Mouse (Mus musculus) cerebellum, adult 2 months (tissue): Measurements from ENCODE around the gene Taok1. TPM values are rescaled to one million over a fixed set of nuclear protein-coding genes. Genes with fewer than 3 reads are reported as not detected.

Source experiments
- DNase-seq, 2 experiments: peaks; one replicate each; pipeline ENCODE4 v3.0.0; 2021
- H3K27ac ChIP-seq: fragments of 200-500 bp; 2 replicates; pipeline ENCODE4 v1.5.1; 2012; ENCODE audit warnings: low read length, control low read depth, inconsistent platforms; ENCODE audit not compliant: insufficient read depth
- H3K27me3 ChIP-seq: fragments of 200-500 bp; 2 replicates; pipeline ENCODE4 v1.6.1; 2012; ENCODE audit warnings: inconsistent platforms, mild to moderate bottlenecking, low read length, moderate library complexity; ENCODE audit not compliant: control insufficient read depth, insufficient read depth
- H3K4me1 ChIP-seq: fragments of 200-500 bp; 2 replicates; pipeline ENCODE4 v1.6.1; 2011; ENCODE audit warnings: low read length; ENCODE audit not compliant: control insufficient read depth, insufficient read depth
- H3K4me3 ChIP-seq: fragments of 200-500 bp; replicated peaks from 2 replicates; pipeline ENCODE3; 2011; ENCODE audit warnings: mild to moderate bottlenecking, low read depth, low read length, control low read depth; ENCODE audit not compliant: insufficient read depth
- CTCF ChIP-seq: fragments of 200-500 bp; IDR thresholded peaks from 2 replicates; pipeline ENCODE4 v1.5.1; 2011; ENCODE audit warnings: low read depth, mild to moderate bottlenecking, control low read depth, low read length, moderate library complexity, borderline replicate concordance; ENCODE audit not compliant: insufficient read depth
- POLR2A ChIP-seq: fragments of 200-500 bp; IDR thresholded peaks from 2 replicates; pipeline ENCODE4 v1.6.1; 2011; ENCODE audit warnings: low read length, control low read depth, borderline replicate concordance; ENCODE audit not compliant: insufficient read depth
- WGBS: fragments of 180-500 bp; shearing (Covaris S2); methylation state at CpG from one replicate; pipeline ENCODE4 v1.1.7; 2018; 5-methylcytosine and 5-hydroxymethylcytosine counted together
- polyA plus RNA-seq: library from polyadenylated mRNA; depleted of rRNA; stranded (reverse); fragments of >200 nt; gene quantifications from 2 replicates; pipeline ENCODE4 v1.2.3, GENCODE M21; 2012

The Taok1 gene
- polyA plus RNA-seq, 1 experiment: 26.8 TPM

DNA sequence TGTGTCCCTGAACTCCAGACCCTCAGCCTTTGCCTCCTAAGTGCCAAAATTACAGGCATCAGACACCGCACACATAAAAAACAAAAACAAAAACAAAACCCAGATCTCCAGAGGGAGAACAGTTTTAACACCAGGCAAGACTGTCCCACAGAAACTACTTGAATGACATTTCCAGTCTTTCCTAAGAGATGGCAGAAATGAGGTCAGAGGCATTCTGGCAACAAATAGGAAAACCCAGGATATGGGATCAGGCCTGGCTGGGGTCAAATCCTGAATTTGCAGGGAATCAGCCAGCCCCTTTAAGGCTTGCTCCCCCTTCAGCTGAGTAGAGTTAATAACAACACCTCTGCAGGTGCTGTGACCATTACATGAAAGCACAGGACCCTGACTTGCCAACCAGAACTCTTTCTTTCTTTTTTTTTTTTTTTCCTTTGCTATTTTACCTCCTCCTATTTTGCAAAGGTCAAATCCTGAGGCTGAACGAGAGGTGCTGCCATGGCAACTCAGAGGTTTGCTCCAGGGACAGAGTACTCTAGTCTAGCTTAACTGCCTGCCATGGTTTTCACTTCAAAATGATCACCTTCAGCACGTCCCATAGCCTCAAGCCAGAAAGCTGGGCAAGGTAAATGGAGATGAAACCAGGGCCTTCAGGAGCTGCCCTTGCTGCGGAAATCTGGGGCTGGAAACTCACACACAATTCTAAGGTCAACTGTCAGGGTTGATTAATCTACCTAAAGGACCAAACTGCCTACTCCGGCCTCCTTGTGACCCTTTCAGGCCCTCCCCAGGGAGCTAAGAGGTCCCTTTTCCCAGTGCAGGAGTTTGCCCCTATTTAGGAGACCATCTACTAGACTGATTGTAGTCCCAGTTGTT lies 90.8 kb downstream of the Taok1 start:
- DNase-seq: no peak
- H3K4me1 ChIP-seq: no peaks in the 10 kb centered on the region
- TF ChIP-seq CTCF (no peak), POLR2A (no peak)
- no peak overlapping the region for H3K27ac ChIP-seq
- no peaks in the 10 kb centered on the region for H3K27me3 ChIP-seq
- H3K4me3 ChIP-seq: no peak overlapping the region
- 90% methylated on average over 5 of the region's 5 CpGs for WGBS

DNA sequence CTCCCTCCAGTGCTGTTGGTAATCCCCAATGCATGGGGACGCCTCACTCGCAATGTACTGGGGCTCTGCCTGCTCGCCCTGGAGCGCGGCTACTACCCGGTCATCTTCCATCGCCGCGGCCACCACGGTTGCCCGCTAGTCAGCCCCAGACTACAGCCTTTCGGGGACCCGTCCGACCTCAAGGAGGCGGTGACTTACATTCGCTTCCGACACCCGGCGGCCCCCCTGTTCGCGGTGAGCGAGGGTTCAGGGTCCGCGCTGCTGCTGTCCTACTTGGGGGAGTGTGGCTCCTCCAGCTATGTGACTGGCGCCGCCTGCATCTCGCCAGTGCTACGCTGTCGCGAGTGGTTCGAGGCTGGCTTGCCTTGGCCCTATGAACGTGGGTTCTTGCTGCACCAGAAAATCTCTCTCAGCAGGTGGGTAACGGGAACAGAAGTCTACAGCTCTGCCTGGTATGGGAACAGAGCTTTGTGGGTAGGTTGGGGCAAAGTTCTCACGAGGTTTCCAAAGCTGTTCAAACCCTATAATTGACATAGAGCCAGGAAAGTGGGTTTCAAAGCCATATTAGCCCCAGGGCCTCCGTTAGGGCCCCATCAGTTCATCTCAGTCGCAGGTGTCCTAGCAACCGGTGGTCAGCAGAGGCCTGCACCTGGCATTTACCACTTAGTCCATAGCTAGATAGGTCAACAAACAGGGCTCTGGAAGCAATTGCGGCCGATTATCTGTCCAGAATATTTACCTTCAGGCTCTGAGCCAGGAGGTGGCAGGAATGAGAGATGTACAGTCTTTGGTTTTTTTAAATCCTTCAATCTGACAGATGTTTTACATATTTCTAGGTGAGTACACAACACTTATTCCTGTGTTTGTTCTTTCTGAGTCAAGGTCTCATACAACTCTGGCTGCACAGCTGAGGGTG lies 91.7 kb downstream of the Taok1 start, which contains the start of gene Trp53i13:
TSS of gene Trp53i13 (minus strand) at position 344 of the 916 bp plus-strand sequence.
- Histone ChIP-seq H3K4me1 (no peaks in the 10 kb centered on the region), H3K27ac (no peak within 1 kb of the TSS), H3K27me3 (no peaks in the 10 kb centered on the region), H3K4me3 (peak within 1 kb of the TSS; percentile 46)
- no peak for DNase-seq
- 25% methylated on average over 39 of the region's 39 CpGs for WGBS
- TF ChIP-seq POLR2A: no peak

DNA sequence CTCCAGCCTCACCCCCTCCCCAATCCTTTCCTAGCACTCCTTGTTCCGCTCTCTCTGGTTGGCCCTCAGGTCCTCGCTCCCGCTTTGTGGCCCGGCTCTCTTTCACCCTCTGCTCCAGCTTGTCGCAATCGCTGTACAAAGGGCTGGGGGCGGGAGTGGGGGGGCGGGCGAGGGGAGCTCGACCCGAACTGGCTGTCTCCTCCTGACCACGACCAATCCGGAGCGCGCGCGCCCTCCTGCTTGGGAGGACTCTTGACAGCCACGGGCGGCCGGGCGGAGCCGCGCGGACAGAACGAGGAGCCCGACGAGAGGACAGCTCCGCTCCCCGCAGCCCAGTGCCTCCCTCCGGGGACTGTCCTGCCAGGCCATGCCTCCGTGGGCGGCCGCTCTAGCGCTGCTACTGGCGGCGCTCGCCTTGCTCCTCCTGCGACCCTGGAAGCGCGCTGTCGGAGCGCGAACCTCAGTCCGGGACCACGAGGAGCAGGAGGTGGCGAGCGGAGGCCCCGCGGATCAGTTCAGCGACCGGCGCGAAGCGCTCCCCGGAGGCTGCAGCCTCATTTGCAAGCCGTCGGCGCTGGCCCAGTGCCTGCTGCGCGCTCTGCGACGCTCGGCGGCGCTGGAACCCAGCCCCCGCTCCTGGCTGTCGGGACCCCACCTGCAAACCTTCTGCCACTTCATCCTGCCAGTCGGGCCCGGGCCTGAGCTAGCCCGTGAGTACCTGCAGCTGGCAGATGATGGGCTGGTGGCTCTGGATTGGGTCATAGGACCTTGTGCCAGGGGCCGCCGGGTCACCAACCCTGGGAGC lies 92.6 kb downstream of the Taok1 start, which contains the start of gene Abhd15:
TSS of gene Abhd15 (plus strand) at position 290 of the 805 bp plus-strand sequence.
- 1% methylated on average over 72 of the region's 72 CpGs for WGBS
- peak; percentile 61 to 63 for DNase-seq
- Histone ChIP-seq H3K4me1 (no peaks in the 10 kb centered on the region), H3K27me3 (no peaks in the 10 kb centered on the region), H3K4me3 (peak within 1 kb of the TSS; percentile 46), H3K27ac (no peak within 1 kb of the TSS)
- TF ChIP-seq CTCF: no peak
- no peak for TF ChIP-seq POLR2A

DNA sequence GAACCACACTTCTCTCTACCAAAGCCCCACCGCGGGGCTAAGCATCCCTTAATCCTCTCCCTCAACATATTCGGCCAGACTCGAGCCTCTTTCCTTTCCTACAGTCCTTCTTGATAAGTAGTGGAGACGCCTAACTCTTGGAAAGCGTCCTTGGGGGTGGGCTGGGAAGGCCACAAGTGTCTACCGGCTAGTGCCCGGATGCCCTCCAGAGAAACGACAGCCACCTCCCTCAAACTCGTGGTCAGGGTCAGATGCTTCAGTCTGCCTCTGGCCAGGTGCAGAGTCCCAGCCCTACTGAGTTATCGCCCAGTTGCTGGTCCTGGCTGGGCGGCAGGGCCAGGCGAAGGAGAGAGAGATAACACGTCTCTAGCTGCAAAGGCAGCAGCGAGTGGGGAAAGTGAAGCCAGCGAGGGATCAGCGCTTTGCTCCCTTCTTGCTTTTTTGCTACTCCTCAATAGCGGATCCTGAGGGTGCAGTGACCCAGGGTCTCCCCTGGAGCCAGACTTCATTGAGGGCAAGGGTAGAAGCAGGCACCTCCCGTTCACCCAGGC lies 93.3 kb downstream of the Taok1 start:
- WGBS: 37% methylated on average over 19 of the region's 19 CpGs
- H3K27ac ChIP-seq: no peak overlapping the region

GRCm38 (mm10) chr11:77513811-77514170 lies 93.8 kb downstream of the Taok1 start:
- Histone ChIP-seq H3K4me3 (peak overlapping the region; percentile 86), H3K27me3 (no peaks in the 10 kb centered on the region), H3K27ac (no peak overlapping the region), H3K4me1 (no peaks in the 10 kb centered on the region)
- WGBS: 29% methylated on average over 10 of the region's 10 CpGs
- DNase-seq: no peak
- no peak for TF ChIP-seq CTCF
- no peak for TF ChIP-seq POLR2A

More for the DNA sequence above, 93.3 kb downstream of the Taok1 start:
- TF ChIP-seq POLR2A (no peak), CTCF (no peak)
- H3K4me3 ChIP-seq: no peak overlapping the region
- no peaks in the 10 kb centered on the region for H3K27me3 ChIP-seq
- no peak for DNase-seq
- H3K4me1 ChIP-seq: no peaks in the 10 kb centered on the region

- Histone ChIP-seq H3K4me3 (peak overlapping the region; percentile 86), H3K4me1 (no peaks in the 10 kb centered on the region), H3K27me3 (no peaks in the 10 kb centered on the region), H3K27ac (no peak overlapping the region)
- under 1% methylated on average over 66 of the region's 84 CpGs for WGBS
- TF ChIP-seq POLR2A: no peak
- TF ChIP-seq CTCF: no peak
- peak; percentile 83 to 84 for DNase-seq
Observed at GRCm38 (mm10) chr11:77512891-77513810, 94.5 kb downstream of the Taok1 start.
